Mouse (Mus musculus) embryonic facial prominence, embryonic 14.5 days (tissue): ENCODE data around the gene Vezf1. TPM values are rescaled to one million over a fixed set of nuclear protein-coding genes. Genes with fewer than 3 reads are reported as not detected.

Experiments
- ATAC-seq: fragments of 200-750 bp; cut with Nextera tagmentation; 2 replicates; pipeline ENCODE4 v1.8.0; 2017; ENCODE audit warnings: low read depth, moderate number of reproducible peaks, moderate TSS enrichment
- DNase-seq: peaks from one replicate; pipeline ENCODE4 v3.0.0-alpha.2; 2015; ENCODE audit warnings: low spot score
- H3K27ac ChIP-seq: fragments of 300-500 bp; sonication (generic); replicated peaks from 2 replicates; pipeline ENCODE4 v1.5.1; 2014; ENCODE audit warnings: low read depth, mild to moderate bottlenecking, low read length, moderate library complexity
- H3K27me3 ChIP-seq: fragments of 300-500 bp; sonication (generic); replicated peaks from 2 replicates; pipeline ENCODE4 v1.6.1; 2014; ENCODE audit warnings: low read length; ENCODE audit not compliant: control insufficient read depth, insufficient read depth
- H3K36me3 ChIP-seq: fragments of 300-500 bp; sonication (generic); 2 replicates; pipeline ENCODE4 v1.6.1; 2014; ENCODE audit warnings: low read length, mixed read lengths; ENCODE audit not compliant: control insufficient read depth, insufficient read depth
- H3K4me1 ChIP-seq: fragments of 300-500 bp; sonication (generic); 2 replicates; pipeline ENCODE4 v1.6.1; 2014; ENCODE audit warnings: antibody characterized with exemption, low read length; ENCODE audit not compliant: control insufficient read depth, insufficient read depth
- H3K4me2 ChIP-seq: fragments of 300-500 bp; sonication (generic); 2 replicates; pipeline ENCODE4 v1.6.1; 2014; ENCODE audit warnings: low read depth, mild to moderate bottlenecking, low read length, moderate library complexity, mixed read lengths
- H3K4me3 ChIP-seq: fragments of 300-500 bp; sonication (generic); 2 replicates; pipeline ENCODE4 v1.5.1; 2014; ENCODE audit warnings: low read depth, mild to moderate bottlenecking, low read length
- H3K9ac ChIP-seq: fragments of 300-500 bp; sonication (generic); 2 replicates; pipeline ENCODE4 v1.6.1; 2014; ENCODE audit warnings: low read depth, mild to moderate bottlenecking, low read length, moderate library complexity, mixed read lengths
- H3K9me3 ChIP-seq: fragments of 300-500 bp; sonication (generic); 2 replicates; pipeline ENCODE4 v1.6.1; 2016; ENCODE audit warnings: low read length; ENCODE audit not compliant: control insufficient read depth
- WGBS: fragments of 180-500 bp; shearing (Covaris S2); extraction: QIAGEN DNeasy Blood & Tissue Kit; methylation state at CpG from one replicate; pipeline ENCODE4 v1.1.7; 2014; 5-methylcytosine and 5-hydroxymethylcytosine counted together
- polyA plus RNA-seq: library from polyadenylated mRNA; unstranded; fragments of >200 nt; fragmentation: Nextera tagmentation; extraction: Ambion mirVana; gene quantifications from 2 replicates; pipeline ENCODE4 v1.2.1, GENCODE M21; 2014

Gene Vezf1
- polyA plus RNA-seq, 1 experiment from 2014 or later = 35.3 TPM

DNA sequence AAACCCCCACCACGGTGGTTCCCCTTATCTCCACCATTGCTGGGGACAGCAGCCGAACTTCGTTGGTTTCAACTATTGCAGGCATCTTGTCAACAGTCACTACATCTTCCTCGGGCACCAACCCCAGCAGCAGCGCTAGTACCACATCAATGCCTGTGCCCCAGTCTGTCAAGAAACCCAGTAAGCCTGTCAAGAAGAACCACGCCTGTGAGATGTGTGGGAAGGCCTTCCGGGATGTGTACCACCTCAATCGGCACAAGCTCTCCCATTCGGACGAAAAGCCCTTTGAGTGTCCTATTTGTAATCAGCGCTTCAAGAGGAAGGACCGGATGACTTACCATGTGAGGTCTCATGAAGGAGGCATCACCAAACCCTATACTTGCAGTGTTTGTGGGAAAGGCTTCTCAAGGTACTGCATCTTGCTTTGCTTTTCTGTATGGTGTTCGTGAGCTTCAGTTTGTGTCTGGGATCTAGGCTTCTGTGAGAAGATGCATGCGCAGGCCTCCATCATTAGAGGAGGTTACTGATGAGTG is 5.3 kb downstream of the Vezf1 start:
- DNase-seq = no peak
- Histone ChIP-seq H3K9ac (no peak overlapping the region), H3K36me3 (peaks cover 52% of the 10 kb centered on the region), H3K9me3 (no peaks in the 10 kb centered on the region), H3K27ac (no peak overlapping the region), H3K27me3 (no peaks in the 10 kb centered on the region), H3K4me3 (no peak overlapping the region), H3K4me1 (peaks cover 21% of the 10 kb centered on the region), H3K4me2 (no peak overlapping the region)
- WGBS = 81% methylated on average over 14 of the region's 14 CpGs
- ATAC-seq = no peak

DNA sequence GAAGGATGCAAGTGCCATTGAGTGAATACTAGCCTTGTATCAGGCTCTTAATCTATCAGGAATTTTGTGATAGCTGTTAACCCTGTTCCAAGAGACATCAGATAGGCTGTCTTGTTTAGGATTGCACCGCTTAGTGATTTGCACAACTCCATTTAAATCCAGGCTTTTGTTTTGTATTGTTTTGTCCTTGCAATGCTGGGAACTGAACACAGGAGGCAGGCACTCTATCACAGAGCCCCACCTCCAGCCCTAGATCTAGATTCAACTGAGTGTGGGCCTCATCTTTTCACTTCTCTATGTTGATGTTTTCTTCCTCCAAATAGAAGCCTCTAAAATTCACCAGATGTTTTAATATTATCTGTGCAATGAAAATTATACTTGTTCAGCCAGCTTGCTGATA is 7.6 kb downstream of the Vezf1 start:
- H3K4me1 ChIP-seq = peaks cover 11% of the 10 kb centered on the region
- H3K36me3 ChIP-seq = peaks cover 75% of the 10 kb centered on the region
- no peak overlapping the region for H3K4me3 ChIP-seq
- ATAC-seq (no peak), DNase-seq (no peak)
- no peak overlapping the region for H3K9ac ChIP-seq
- no peak overlapping the region for H3K4me2 ChIP-seq
- H3K27ac ChIP-seq = no peak overlapping the region
- WGBS = 78% methylated on average over 1 of the region's 1 CpGs
- no peaks in the 10 kb centered on the region for H3K9me3 ChIP-seq
- no peaks in the 10 kb centered on the region for H3K27me3 ChIP-seq

DNA sequence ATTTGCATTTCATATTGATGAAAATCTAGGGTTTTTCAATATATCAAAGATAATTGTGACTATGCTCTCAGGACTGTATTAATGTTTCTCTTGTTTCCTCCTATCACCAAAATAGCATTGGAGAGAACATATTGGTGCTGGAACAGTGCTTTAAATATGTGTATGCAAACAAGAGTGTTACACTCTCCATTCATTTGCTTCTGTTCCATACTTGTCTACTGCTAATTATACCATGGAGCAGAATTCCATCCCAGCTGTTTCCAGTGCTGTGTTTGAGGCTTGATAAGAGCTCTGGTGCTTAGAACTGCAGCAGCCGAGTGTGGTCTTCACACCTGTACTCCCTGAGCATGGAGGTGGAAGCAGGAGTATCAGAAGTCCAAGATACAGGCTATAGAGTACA is 8.3 kb downstream of the Vezf1 start:
- Histone ChIP-seq H3K4me3 (no peak overlapping the region), H3K36me3 (peaks cover 82% of the 10 kb centered on the region), H3K27me3 (no peaks in the 10 kb centered on the region), H3K4me2 (no peak overlapping the region), H3K27ac (no peak overlapping the region), H3K9me3 (no peaks in the 10 kb centered on the region), H3K4me1 (peaks cover 4% of the 10 kb centered on the region), H3K9ac (no peak overlapping the region)
- no peak for DNase-seq
- ATAC-seq = no peak
- 85% methylated on average over 1 of the region's 1 CpGs for WGBS

DNA sequence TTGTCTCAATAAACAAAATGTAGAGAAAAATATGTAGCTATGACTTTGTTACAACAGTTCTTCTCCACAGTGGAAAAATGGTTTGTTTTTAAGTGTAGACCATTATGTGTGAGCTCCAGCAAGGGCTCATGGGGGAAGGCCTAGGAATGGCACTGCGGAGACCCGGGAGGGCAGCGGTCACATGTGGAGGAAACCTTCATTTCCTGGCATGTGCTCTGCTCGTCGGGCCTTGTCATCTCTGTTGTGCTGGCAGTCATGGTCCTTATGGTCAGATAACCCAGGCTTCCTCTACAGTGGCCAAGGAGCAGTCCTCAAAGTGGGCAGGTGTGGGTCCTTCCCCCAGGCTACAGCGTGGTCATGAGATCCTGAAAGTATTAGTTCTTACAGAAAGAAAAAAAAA is 15.6 kb downstream of the Vezf1 start:
- Histone ChIP-seq H3K36me3 (peaks cover 60% of the 10 kb centered on the region), H3K4me3 (no peak overlapping the region), H3K4me1 (peaks cover 5% of the 10 kb centered on the region), H3K9me3 (no peaks in the 10 kb centered on the region), H3K27ac (no peak overlapping the region), H3K9ac (no peak overlapping the region), H3K4me2 (no peak overlapping the region), H3K27me3 (no peaks in the 10 kb centered on the region)
- 68% methylated on average over 6 of the region's 6 CpGs for WGBS
- DNase-seq (no peak), ATAC-seq (no peak)

DNA sequence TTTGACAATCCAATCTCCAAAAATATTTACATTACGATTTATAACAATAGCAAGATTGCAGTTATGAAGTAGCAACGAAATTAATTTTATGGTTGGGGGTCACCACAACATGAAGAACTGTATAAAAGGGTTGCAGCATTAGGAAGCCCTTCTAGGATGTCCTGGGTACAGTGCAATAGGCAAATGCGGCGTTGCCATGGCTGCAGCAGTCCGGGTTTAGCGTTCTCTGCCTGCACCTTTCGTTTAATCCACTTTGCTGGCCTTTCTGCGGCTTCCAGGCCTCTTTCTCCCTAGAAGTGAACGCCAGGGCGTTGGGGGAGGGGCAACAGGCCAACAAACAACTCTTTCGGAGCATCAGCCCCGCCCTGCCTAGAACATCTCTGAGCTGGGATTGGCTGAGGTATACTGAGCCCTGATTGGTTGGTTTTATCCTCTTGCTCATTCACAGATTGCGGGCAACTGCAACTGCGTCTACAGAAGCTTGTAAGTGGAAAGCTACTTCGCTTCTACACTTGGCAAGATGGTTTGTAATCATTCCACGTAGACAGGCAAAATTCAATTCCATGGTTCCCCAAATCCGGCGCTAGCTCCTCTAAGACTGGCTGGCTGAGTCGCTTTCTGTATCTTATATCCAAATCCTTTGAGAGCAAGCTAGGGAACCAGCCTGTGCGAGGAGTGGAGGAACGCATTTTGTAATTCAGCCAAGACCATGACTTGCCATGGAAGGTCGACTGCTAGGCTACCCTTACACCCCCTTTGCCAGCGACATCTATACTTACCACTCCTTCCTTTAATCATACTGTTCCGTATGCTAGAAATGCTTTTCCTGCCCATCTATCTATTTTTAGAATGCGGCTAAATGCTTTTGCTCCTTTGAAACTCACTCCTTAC is 18.9 kb downstream of the Vezf1 start:
- Histone ChIP-seq H3K9me3 (no peaks in the 10 kb centered on the region), H3K4me3 (peak overlapping the region; percentile 29), H3K4me1 (peaks cover 5% of the 10 kb centered on the region), H3K36me3 (peaks cover 27% of the 10 kb centered on the region), H3K9ac (peak overlapping the region; percentile 46; the same call in 1 of the 2 replicates), H3K27me3 (no peaks in the 10 kb centered on the region), H3K27ac (peak overlapping the region; percentile 69), H3K4me2 (peak overlapping the region; percentile 61)
- peak; percentile 97 for ATAC-seq
- DNase-seq = peak; percentile 98
- WGBS = 6% methylated on average over 25 of the region's 25 CpGs

DNA sequence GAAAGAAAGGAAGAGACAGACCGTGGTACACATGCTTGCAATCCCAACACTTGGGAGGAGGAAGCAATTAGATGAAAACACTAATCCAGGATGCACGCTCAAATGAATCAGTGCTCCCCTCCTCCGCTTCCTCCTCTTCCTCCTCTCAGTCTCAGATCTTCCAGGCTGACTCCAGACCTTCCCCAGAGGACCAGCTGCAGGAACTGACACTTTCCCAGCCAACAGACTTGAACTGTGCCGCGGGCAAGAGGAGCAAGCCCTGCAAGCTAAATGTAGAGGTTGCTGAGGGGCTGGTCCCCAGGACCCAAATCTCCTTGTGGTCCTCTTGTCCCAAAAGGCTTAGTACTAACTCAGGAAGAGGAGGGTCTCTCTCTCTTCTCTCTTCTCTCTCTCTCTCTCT is 21.1 kb downstream of the Vezf1 start:
- no peaks in the 10 kb centered on the region for H3K9me3 ChIP-seq
- ATAC-seq (no peak), DNase-seq (no peak)
- H3K27ac ChIP-seq = no peak overlapping the region
- no peak overlapping the region for H3K4me2 ChIP-seq
- H3K9ac ChIP-seq = no peak overlapping the region
- H3K4me1 ChIP-seq = peaks cover 5% of the 10 kb centered on the region
- 56% methylated on average over 5 of the region's 5 CpGs for WGBS
- H3K27me3 ChIP-seq = no peaks in the 10 kb centered on the region
- peaks cover 12% of the 10 kb centered on the region; the same call in 1 of the 2 replicates for H3K36me3 ChIP-seq
- no peak overlapping the region for H3K4me3 ChIP-seq

DNA sequence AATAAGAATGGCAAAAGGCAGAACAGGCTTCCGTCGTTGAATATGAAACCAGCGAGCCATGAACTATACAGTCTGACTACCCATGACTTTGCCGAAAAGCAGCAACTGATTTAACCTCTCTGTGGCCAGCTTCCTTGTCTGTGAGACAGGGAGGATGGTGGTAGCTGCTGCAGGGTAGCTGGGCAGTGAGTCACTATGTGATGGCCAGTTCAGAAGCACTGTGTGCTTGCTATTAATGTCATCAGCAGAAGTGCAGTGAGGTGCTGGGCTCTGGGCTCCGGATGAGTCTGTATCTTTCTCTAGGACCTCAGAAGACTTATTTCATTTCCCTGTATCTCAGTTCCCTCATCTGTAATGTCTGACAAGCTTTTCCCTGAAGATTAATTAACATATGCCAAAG is 22.2 kb downstream of the Vezf1 start:
- Histone ChIP-seq H3K4me1 (peaks cover 5% of the 10 kb centered on the region), H3K4me2 (no peak overlapping the region), H3K9me3 (no peaks in the 10 kb centered on the region), H3K27me3 (no peaks in the 10 kb centered on the region), H3K4me3 (no peak overlapping the region), H3K36me3 (0 out of 2 replicates have a peak, but pooled peaks cover under 1% of the 10 kb centered on the region), H3K27ac (no peak overlapping the region), H3K9ac (no peak overlapping the region)
- 71% methylated on average over 5 of the region's 5 CpGs for WGBS
- ATAC-seq = no peak
- no peak for DNase-seq

DNA sequence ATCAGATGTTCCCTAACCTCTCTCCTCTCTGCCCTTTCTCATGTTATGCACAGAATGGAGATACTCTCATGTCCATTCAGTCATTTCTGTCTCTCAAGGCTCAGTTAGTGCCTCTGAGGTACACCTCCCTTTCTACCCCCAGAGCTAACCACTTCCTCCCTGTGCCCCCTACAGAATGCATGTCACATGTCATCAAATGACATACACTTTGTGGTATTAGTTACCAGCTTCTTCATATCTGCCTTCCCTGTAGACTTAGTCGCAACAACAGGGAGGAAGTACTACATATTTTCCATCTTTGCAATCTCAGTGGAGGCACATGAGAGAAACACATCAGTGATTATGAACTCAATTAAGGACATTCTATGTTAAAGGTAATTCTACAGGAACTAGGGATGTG is 23.9 kb downstream of the Vezf1 start:
- Histone ChIP-seq H3K4me2 (no peak overlapping the region), H3K9me3 (no peaks in the 10 kb centered on the region), H3K4me3 (no peak overlapping the region), H3K27me3 (no peaks in the 10 kb centered on the region), H3K4me1 (peaks cover 3% of the 10 kb centered on the region; the same call in 1 of the 2 replicates), H3K9ac (no peak overlapping the region), H3K36me3 (no peaks in the 10 kb centered on the region), H3K27ac (no peak overlapping the region)
- ATAC-seq (no peak), DNase-seq (no peak)
- 56% methylated on average over 1 of the region's 1 CpGs for WGBS
